Mouse (Mus musculus) E14TG2a.4 (cell line): ENCODE results near the gene Olfr552.

ENCODE experiments used
- CTCF ChIP-seq: conservative IDR thresholded peaks from 2 replicates; pipeline ENCODE4 v1.5.1; 2014; ENCODE audit warnings: low read length
- POU5F1 ChIP-seq: IDR thresholded peaks from 2 replicates; pipeline ENCODE4 v1.6.1; 2014; ENCODE audit warnings: low read length, borderline replicate concordance

GRCm38 (mm10) chr7:102591786-102592185 lies 5.8 kb upstream of the Olfr552 start, which contains the start of gene Olfr551:
- no peak for TF ChIP-seq CTCF
- TF ChIP-seq POU5F1 = no peak
